Mouse (Mus musculus) kidney, adult 9 months (tissue): ENCODE measurements at regions not wholly inside any gene's neighbourhood (a gene's known extent, or its start where the extent isn't known, plus 50 kb on each side); places are given as distances from the start of the nearest gene placed in this dataset.

ENCODE experiments used
- DNase-seq: peaks from one replicate; pipeline ENCODE4 v3.0.0; 2022

DNA sequence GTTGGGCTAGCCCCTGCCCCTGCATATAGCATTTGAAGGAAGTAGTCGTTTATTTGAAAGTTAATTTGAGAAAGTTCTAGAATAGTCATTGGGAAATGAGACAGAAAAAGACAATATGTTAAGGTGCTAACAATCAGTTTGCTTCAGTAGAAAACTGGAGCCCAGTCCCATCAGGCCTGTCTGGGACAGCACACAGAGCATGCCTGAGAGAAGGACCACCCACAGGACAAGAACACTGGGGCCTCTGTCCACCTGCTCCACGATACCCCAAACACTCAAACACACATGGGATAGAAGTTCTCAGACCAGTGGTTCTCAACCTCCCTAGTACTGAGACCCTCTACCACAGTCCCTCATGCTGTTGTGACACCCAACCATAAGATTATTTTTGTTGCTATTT, 61.2 kb upstream of the Ctnnb1 start:
- no peak for DNase-seq

DNA sequence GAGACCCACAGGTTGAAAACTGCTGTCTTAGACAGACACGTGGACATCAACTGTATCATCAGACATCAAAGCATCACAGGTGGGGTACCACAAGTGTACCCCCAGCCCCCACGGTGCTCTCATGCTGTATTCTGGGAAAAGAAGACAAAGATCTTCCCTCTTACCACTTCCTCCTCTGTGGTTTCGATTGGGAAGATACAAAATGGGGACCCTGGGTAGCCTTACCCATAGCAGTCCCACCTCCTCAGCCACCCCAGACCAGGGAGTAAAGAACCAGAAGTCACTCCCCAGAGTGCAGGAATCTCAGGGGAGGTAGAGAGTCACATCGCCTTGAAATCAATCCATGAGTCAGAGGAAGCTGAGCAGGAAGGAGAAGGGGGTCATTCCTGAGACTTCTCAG, 60.7 kb upstream of the Ctnnb1 start:
- no peak for DNase-seq

- DNase-seq = peak; percentile 34
Measured at GRCm38 (mm10) chr9:120869432-120870081, 59.5 kb upstream of the Ctnnb1 start.

GRCm38 (mm10) chr9:120873293-120873692, 55.7 kb upstream of the Ctnnb1 start:
- no peak for DNase-seq

- DNase-seq = no peak
Measured at GRCm38 (mm10) chr9:120874416-120874976, 54.5 kb upstream of the Ctnnb1 start.

DNA sequence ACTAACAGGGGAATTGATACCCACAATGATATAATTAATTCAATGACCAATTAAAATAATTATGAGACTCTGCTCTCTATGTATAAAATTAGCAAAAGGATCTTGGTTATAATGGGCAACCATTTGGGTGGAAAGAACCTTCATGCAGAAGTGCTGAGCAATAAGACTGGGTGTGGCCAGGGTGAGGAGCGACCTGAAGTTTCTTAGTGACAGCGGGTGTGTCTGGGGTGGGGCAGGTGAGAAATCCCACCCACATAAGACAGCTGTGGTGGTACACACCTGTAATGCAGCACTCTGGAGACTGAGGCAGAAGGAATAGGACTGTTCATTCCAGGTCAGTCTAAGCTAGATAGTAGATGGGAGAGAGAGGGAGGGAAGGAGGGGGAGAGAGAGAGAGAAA, 51.9 kb upstream of the Ctnnb1 start:
- DNase-seq = no peak
